Mouse (Mus musculus) heart, embryonic 14.5 days (tissue): Measurements from ENCODE around the gene Pth. TPM values are rescaled to one million over a fixed set of nuclear protein-coding genes. Genes with fewer than 3 reads are reported as not detected.

ENCODE experiments used
- polyA plus RNA-seq: library from polyadenylated mRNA; unstranded; fragments of >200 nt; fragmentation: Nextera tagmentation; extraction: Ambion mirVana; gene quantifications from 2 replicates; pipeline ENCODE4 v1.2.1, GENCODE M21; 2014

The Pth gene
- polyA plus RNA-seq, 1 experiment from 2014 or later: not detected

Other genes starting within 250 kb of the Pth start
- gene Arntl, start 181.1 kb downstream of the Pth start, polyA plus RNA-seq: 7.7 and 8.4 TPM in 2 replicates
- 24.6 and 25.5 TPM in 2 replicates for gene Btbd10, start 19.2 kb downstream of the Pth start, polyA plus RNA-seq
- 54.9 and 55.3 TPM in 2 replicates for gene Far1, start 125.3 kb upstream of the Pth start, polyA plus RNA-seq